Mouse (Mus musculus) urinary bladder, postnatal 36 days (tissue): Measurements from ENCODE around the gene Prpf3.
"Not testable (repeated sequence)": the region's sequence is repeated elsewhere in the genome, so short reads cannot be mapped to it uniquely, and the experiment has no call there.

Source experiments
- DNase-seq, 2 experiments: peaks; one replicate each; pipeline ENCODE4 v3.0.0; 2022; ENCODE audit warnings: low spot score in 2 of 2, mixed read lengths in 1 of 2

Gene Prpf3

GRCm38 (mm10) chr3:95820046-95821010, 35.4 kb downstream of the Prpf3 start:
- no peak for DNase-seq

GRCm38 (mm10) chr3:95819351-95819985, 36.2 kb downstream of the Prpf3 start:
- peak; percentile 98 to 100 for DNase-seq

- peak; percentile 68 to 77 for DNase-seq
Observed at GRCm38 (mm10) chr3:95818571-95819288, 37.0 kb downstream of the Prpf3 start, which contains the start of gene Rprd2. Gene Rprd2, minus strand, starts transcription at chr3:95818863.

GRCm38 (mm10) chr3:95818026-95818511, 37.6 kb downstream of the Prpf3 start:
- peak; percentile 36 to 50 for DNase-seq

- no peak for DNase-seq
Observed at GRCm38 (mm10) chr3:95816681-95817080, 39.0 kb downstream of the Prpf3 start.

- DNase-seq: no peak
Observed at GRCm38 (mm10) chr3:95808384-95808783, 47.3 kb downstream of the Prpf3 start.

- DNase-seq: not testable (repeated sequence)
Observed at GRCm38 (mm10) chr3:95807630-95808029, 48.1 kb downstream of the Prpf3 start.

- no peak for DNase-seq
Observed at GRCm38 (mm10) chr3:95806677-95807076, 49.0 kb downstream of the Prpf3 start.

GRCm38 (mm10) chr3:95803851-95804250, 51.8 kb downstream of the Prpf3 start:
- no peak for DNase-seq

GRCm38 (mm10) chr3:95798756-95799155, 56.9 kb downstream of the Prpf3 start:
- no peak for DNase-seq

GRCm38 (mm10) chr3:95794299-95794698, 61.4 kb downstream of the Prpf3 start:
- DNase-seq: no peak

GRCm38 (mm10) chr3:95793662-95794061, 62.0 kb downstream of the Prpf3 start:
- DNase-seq: no peak

GRCm38 (mm10) chr3:95785501-95785900, 70.2 kb downstream of the Prpf3 start:
- no peak for DNase-seq
